Mouse (Mus musculus) neural tube, embryonic 13.5 days (tissue): Measurements from ENCODE around the gene Ccl27a. TPM values are rescaled to one million over a fixed set of nuclear protein-coding genes. Genes with fewer than 3 reads are reported as not detected.
A peak's percentile ranks its signal among the peaks of the same experiment; 100 is the strongest.

Source experiments
- ATAC-seq: fragments of 200-750 bp; cut with Nextera tagmentation; 2 replicates; pipeline ENCODE4 v1.8.0; 2017; ENCODE audit warnings: low read depth, mild to moderate bottlenecking, moderate TSS enrichment, moderate library complexity
- H3K27ac ChIP-seq: fragments of 300-500 bp; sonication (generic); replicated peaks from 2 replicates; pipeline ENCODE4 v1.5.1; 2015; ENCODE audit warnings: moderate library complexity, mild to moderate bottlenecking, inconsistent platforms
- H3K27me3 ChIP-seq: fragments of 300-500 bp; sonication (generic); 2 replicates; pipeline ENCODE4 v1.6.1; 2015; ENCODE audit warnings: mild to moderate bottlenecking, inconsistent platforms
- H3K36me3 ChIP-seq: fragments of 300-500 bp; sonication (generic); 2 replicates; pipeline ENCODE4 v1.6.1; 2015; ENCODE audit warnings: mild to moderate bottlenecking, inconsistent platforms
- H3K4me1 ChIP-seq: fragments of 300-500 bp; sonication (generic); replicated peaks from 2 replicates; pipeline ENCODE4 v1.6.1; 2015; ENCODE audit warnings: inconsistent platforms
- H3K4me2 ChIP-seq: fragments of 300-500 bp; sonication (generic); 2 replicates; pipeline ENCODE4 v1.6.1; 2015; ENCODE audit warnings: inconsistent platforms, mild to moderate bottlenecking, moderate library complexity
- H3K4me3 ChIP-seq: fragments of 300-500 bp; sonication (generic); 2 replicates; pipeline ENCODE4 v1.5.1; 2015; ENCODE audit warnings: mild to moderate bottlenecking, inconsistent platforms
- H3K9ac ChIP-seq: fragments of 300-500 bp; sonication (generic); 2 replicates; pipeline ENCODE4 v1.6.1; 2015; ENCODE audit warnings: moderate library complexity, mild to moderate bottlenecking, inconsistent platforms
- H3K9me3 ChIP-seq: fragments of 300-500 bp; sonication (generic); 2 replicates; pipeline ENCODE4 v1.6.1; 2016; ENCODE audit warnings: inconsistent platforms
- WGBS: fragments of 180-500 bp; shearing (Covaris S2); methylation state at CpG from one replicate; pipeline ENCODE4 v1.1.7; 2015; 5-methylcytosine and 5-hydroxymethylcytosine counted together
- polyA plus RNA-seq: library from polyadenylated mRNA; unstranded; fragments of >200 nt; fragmentation: Nextera tagmentation; extraction: Ambion mirVana; gene quantifications from 2 replicates; pipeline ENCODE4 v1.2.1, GENCODE M21; 2015

The Ccl27a gene
- polyA plus RNA-seq, 1 experiment from 2014 or later, result 212 TPM

DNA sequence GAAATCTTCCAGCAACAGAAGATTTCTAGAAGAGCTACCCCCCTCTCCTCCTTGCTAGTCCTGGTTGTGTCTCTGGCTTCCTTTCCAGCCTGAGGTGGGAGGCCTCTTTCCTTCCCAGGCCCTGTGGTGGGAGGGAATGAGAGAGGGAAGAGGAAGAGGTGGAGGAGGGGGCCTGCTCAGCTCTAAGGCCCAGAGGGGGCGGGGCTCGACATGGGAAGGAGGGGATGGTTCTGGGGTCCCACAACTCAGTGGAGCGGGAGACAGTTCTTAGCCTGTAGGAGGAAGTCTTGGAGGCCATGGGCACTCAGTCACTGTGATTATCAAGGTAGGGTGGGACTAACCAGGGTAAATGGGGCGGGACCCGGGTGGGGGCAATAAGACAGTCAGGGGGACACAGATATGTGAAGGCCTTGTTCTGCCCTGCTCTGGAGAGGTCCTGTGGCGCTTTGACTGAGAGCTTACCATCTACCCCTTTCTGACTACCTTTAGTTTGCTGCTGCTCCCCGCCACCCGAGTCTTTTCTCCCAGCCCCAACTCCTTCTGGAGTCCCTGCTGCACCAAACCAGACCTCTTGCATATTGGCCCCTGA lies 11.9 kb downstream of the Ccl27a start:
- ATAC-seq, result peak; percentile 45
- H3K9ac ChIP-seq, result peak overlapping the region; percentile 45

DNA sequence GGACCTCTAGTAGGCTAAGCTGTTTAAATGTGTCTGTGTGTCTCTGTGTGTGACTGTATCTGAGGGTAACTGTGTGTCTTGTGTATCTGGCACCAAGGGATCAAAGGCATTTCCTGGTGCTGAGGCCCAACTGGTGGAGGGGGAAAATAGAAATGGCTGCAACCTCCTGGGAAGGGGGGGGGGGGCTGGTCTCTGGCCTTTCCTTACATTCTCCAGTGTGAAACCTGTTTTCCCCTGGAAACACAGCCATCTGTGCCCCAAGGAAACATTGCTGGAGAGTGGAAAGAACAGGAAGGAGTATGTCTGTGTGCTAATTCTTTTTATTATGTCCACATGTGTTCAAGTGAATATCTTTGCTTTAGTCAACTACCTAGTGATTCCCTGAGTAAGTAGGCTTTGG lies 12.4 kb downstream of the Ccl27a start:
- H3K27ac ChIP-seq, result peak overlapping the region; percentile 67
- no peaks in the 10 kb centered on the region for H3K27me3 ChIP-seq
- H3K36me3 ChIP-seq, result peaks cover 8% of the 10 kb centered on the region; the same call in 1 of the 2 replicates
- H3K9ac ChIP-seq, result 0 out of 2 replicates have a peak overlapping the region, but pooled peaks have one; percentile 71
- peaks cover 36% of the 10 kb centered on the region for H3K4me1 ChIP-seq
- ATAC-seq, result no peak
- peak overlapping the region; percentile 61 for H3K4me2 ChIP-seq
- peak overlapping the region; percentile 39; the same call in 1 of the 2 replicates for H3K4me3 ChIP-seq
- no peaks in the 10 kb centered on the region for H3K9me3 ChIP-seq

More for the DNA sequence above, 11.9 kb downstream of the Ccl27a start:
- Histone ChIP-seq H3K4me1 (peaks cover 36% of the 10 kb centered on the region), H3K27me3 (no peaks in the 10 kb centered on the region), H3K27ac (peak overlapping the region; percentile 67), H3K4me3 (no peak overlapping the region), H3K36me3 (peaks cover 8% of the 10 kb centered on the region; the same call in 1 of the 2 replicates), H3K9me3 (no peaks in the 10 kb centered on the region), H3K4me2 (peak overlapping the region; percentile 61)
- 45% methylated on average over 8 of the region's 8 CpGs for WGBS

DNA sequence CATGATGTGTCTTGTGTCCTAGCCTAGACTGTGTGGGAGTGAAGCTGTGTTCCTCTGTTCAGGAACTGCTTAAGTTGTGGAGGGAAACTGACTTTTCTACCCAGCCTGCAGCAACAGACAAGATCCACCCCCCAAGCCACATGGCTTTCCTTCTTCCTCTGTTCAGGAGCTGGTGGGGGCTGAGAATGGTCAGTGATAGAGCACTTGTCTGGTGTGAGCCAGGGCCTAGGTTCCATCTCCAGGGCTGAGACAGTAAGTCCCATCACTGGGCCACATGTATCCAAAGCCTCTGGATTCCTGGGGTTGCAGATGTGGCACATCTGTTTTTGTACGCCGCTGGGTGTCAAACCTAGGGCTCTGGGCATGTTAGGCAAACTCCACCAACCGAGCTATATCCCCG lies 13.1 kb downstream of the Ccl27a start:
- ATAC-seq, result no peak
- H3K4me3 ChIP-seq, result peak overlapping the region; percentile 39
- peak overlapping the region; percentile 71 for H3K9ac ChIP-seq
- peak overlapping the region; percentile 61 for H3K4me2 ChIP-seq
- H3K27ac ChIP-seq, result peak overlapping the region; percentile 67
- H3K27me3 ChIP-seq, result no peaks in the 10 kb centered on the region
- peaks cover 43% of the 10 kb centered on the region for H3K4me1 ChIP-seq
- H3K9me3 ChIP-seq, result no peaks in the 10 kb centered on the region
- H3K36me3 ChIP-seq, result peaks cover 8% of the 10 kb centered on the region; the same call in 1 of the 2 replicates
- WGBS, result 80% methylated on average over 4 of the region's 4 CpGs

DNA sequence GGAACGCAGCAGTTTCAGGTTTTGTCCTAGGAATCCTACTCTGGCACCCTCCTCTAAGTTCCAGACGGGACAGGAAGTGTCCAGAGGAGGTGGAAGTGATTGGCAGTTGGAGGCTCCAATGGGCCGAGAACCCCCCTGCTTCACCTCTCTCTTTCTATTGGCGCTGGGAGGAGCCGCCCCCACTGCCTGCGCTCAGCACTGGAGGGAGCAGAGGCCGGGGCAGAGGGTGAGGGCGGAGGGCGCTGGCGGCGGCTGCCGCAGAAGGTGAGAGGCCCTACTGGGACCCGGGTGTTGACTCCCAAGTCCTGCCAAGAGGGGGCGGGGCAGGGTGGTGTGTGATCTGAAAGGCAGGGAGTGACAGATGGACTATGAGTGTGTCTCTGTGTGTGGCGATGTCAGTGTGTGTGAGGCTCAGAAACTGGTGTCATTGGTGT lies 13.7 kb downstream of the Ccl27a start:
- peak; percentile 51 for ATAC-seq
- Histone ChIP-seq H3K9me3 (no peaks in the 10 kb centered on the region), H3K27me3 (no peaks in the 10 kb centered on the region), H3K36me3 (peaks cover 8% of the 10 kb centered on the region; the same call in 1 of the 2 replicates), H3K27ac (peak overlapping the region; percentile 67), H3K4me2 (peak overlapping the region; percentile 61), H3K4me3 (peak overlapping the region; percentile 39), H3K4me1 (peaks cover 43% of the 10 kb centered on the region), H3K9ac (peak overlapping the region; percentile 71)
- 1% methylated on average over 15 of the region's 15 CpGs for WGBS

DNA sequence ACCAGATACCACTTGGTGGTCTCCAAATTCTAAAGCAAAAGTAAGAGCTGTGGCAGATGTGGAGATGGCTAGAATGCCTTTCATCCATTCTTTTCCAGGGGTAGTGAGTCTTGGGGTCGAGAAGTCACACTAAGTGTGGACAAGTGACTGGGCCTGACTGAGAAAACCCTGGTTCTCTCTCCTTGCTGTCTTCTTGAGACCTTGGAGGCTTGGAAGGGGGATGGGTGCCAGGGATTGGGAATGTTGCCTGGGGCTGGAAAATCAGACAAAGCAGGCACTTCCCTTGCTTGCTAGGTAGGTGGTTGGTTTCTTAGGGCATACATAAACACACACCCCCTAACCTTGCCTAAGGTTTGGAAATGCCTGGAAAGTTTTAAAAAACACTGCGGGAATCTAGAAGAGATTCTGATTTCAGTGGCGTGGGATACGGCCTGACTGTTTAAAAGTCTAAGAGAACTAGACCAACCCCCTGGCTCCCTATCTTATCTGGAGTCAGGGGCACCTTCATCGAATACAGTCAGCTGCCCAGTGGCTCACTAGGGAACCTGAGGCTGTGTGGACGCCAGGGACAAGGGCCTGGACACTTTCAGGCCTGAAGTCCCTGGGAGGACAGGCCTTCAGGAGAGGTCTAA lies 14.3 kb downstream of the Ccl27a start:
- ATAC-seq, result no peak
- Histone ChIP-seq H3K4me1 (peaks cover 46% of the 10 kb centered on the region), H3K4me3 (peak overlapping the region; percentile 39; the same call in 1 of the 2 replicates), H3K27ac (peak overlapping the region; percentile 67; the same call in 1 of the 2 replicates), H3K9ac (peak overlapping the region; percentile 71), H3K36me3 (peaks cover 8% of the 10 kb centered on the region; the same call in 1 of the 2 replicates), H3K9me3 (no peaks in the 10 kb centered on the region), H3K4me2 (peak overlapping the region; percentile 61), H3K27me3 (no peaks in the 10 kb centered on the region)
- WGBS, result 45% methylated on average over 6 of the region's 6 CpGs

DNA sequence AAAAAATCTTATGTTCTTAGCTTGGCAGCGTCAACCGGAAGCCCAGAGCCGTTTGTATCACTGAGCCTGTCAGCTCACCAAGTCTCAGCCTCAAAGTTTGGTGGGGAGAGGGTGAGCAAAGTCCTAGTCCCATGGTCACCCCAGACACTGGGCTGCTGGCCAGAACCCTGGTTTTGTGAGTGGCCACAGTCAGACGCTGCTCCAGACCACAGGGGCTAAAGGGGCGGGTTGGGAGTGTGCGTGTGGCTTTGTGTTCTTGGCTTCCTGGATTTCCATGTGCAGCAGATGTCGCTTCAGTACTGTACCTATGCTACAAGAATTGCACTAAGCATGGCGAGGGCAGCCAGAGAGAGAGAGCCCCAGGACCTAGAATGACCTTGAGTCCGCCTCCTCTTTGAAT lies 14.8 kb downstream of the Ccl27a start:
- no peak for ATAC-seq
- 90% methylated on average over 9 of the region's 9 CpGs for WGBS
- Histone ChIP-seq H3K9ac (0 out of 2 replicates have a peak overlapping the region, but pooled peaks have one; percentile 8), H3K9me3 (no peaks in the 10 kb centered on the region), H3K4me1 (peaks cover 48% of the 10 kb centered on the region), H3K36me3 (peaks cover 8% of the 10 kb centered on the region; the same call in 1 of the 2 replicates), H3K27me3 (no peaks in the 10 kb centered on the region), H3K27ac (no peak overlapping the region), H3K4me3 (no peak overlapping the region), H3K4me2 (no peak overlapping the region)

DNA sequence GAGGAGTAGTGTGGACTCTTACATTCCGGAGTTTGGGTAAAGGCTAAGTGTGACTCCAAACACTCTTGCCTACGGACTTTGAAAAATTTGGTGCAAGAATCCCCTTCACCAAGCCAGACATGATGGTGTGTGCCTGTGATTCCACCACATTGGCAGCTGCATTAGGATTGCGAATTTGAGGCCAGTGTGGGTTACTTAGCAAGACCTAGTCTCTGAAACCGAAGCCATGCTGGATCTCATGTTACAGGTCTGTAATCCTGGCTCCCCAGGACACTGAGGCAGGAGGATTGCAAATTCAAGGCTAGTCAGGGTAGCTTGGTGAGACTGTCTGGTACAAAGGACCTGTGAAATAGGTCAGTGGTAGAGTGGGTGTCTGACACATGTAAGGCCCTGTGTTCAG lies 15.3 kb downstream of the Ccl27a start:
- H3K4me1 ChIP-seq, result peaks cover 48% of the 10 kb centered on the region

DNA sequence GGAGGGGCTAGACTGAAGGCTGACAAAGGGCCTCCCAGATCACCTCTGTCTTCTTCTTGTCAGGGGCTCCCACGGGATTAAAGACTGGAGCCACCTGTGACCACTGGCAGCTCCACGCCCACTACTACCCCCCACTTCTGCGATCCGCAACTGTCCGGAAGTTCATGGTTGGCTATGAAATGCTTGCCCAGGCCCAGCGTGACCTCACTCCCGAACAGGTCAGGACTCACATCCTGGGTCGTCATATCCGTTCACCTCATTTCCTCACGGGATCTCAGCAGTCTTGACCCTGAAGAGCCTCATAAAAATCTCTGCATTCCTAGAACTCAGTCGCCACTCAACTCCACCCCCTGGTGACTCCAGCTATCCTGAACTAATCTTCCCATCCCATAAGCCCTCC lies 16.0 kb downstream of the Ccl27a start:
- 86% methylated on average over 11 of the region's 11 CpGs for WGBS
- Histone ChIP-seq H3K9me3 (no peaks in the 10 kb centered on the region), H3K4me2 (no peak overlapping the region), H3K4me1 (peaks cover 48% of the 10 kb centered on the region), H3K4me3 (no peak overlapping the region), H3K36me3 (peaks cover 8% of the 10 kb centered on the region; the same call in 1 of the 2 replicates), H3K9ac (no peak overlapping the region), H3K27ac (no peak overlapping the region), H3K27me3 (no peaks in the 10 kb centered on the region)
- no peak for ATAC-seq

More for the DNA sequence above, 15.3 kb downstream of the Ccl27a start:
- no peak for ATAC-seq
- 0 out of 2 replicates have a peak overlapping the region, but pooled peaks have one; percentile 8 for H3K9ac ChIP-seq
- no peaks in the 10 kb centered on the region for H3K27me3 ChIP-seq
- no peak overlapping the region for H3K4me3 ChIP-seq
- 96% methylated on average over 4 of the region's 4 CpGs for WGBS
- peaks cover 8% of the 10 kb centered on the region; the same call in 1 of the 2 replicates for H3K36me3 ChIP-seq
- H3K9me3 ChIP-seq, result no peaks in the 10 kb centered on the region
- H3K27ac ChIP-seq, result no peak overlapping the region
- no peak overlapping the region for H3K4me2 ChIP-seq

DNA sequence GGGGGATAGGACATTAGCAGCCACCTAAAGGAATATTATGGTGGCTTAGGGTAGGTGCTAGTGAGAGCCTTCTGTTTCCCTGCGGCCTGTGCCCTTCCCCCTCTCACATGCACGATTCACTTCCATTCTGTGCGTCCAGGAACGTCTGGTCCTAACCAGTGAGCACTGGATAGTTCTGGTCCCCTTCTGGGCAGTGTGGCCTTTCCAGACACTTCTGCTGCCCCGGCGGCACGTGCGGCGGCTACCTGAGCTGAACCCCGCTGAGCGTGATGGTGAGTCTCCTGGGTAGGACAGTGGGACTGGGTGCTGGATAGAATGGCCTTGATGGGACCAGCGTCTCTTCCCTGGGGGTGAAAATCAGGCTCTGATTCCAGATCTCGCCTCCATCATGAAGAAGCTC lies 16.7 kb downstream of the Ccl27a start:
- peaks cover 42% of the 10 kb centered on the region for H3K4me1 ChIP-seq
- H3K4me3 ChIP-seq, result no peak overlapping the region
- peaks cover 4% of the 10 kb centered on the region; the same call in 1 of the 2 replicates for H3K27me3 ChIP-seq
- no peak overlapping the region for H3K4me2 ChIP-seq
- no peak for ATAC-seq
- H3K36me3 ChIP-seq, result peaks cover 8% of the 10 kb centered on the region; the same call in 1 of the 2 replicates
- no peaks in the 10 kb centered on the region for H3K9me3 ChIP-seq
- 95% methylated on average over 13 of the region's 13 CpGs for WGBS
- no peak overlapping the region for H3K27ac ChIP-seq
- H3K9ac ChIP-seq, result no peak overlapping the region

DNA sequence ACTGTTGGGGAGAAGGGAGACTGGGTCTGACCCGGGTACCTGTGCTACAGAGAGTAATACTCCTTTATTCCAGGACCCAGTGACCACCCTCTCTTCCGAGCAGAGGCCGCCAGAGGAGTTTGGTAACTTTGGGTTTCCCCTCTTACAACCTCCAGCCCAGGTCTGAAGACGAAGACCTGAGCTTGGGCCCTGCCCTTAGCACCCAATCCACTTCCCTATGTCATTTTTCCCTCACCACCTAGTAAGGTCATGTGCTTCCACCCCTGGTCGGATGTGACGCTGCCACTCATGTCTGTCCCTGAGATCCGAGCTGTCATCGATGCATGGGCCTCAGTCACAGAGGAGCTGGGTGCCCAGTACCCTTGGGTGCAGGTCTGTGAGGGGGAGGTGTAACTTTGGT lies 17.6 kb downstream of the Ccl27a start:
- Histone ChIP-seq H3K9ac (peak overlapping the region; percentile 83), H3K4me3 (peak overlapping the region; percentile 62), H3K27ac (no peak overlapping the region), H3K4me2 (peak overlapping the region; percentile 95), H3K36me3 (peaks cover 8% of the 10 kb centered on the region; the same call in 1 of the 2 replicates), H3K9me3 (no peaks in the 10 kb centered on the region), H3K4me1 (peaks cover 33% of the 10 kb centered on the region), H3K27me3 (peaks cover 4% of the 10 kb centered on the region; the same call in 1 of the 2 replicates)
- WGBS, result 79% methylated on average over 8 of the region's 8 CpGs
- ATAC-seq, result peak; percentile 15; the same call in 1 of the 2 replicates

DNA sequence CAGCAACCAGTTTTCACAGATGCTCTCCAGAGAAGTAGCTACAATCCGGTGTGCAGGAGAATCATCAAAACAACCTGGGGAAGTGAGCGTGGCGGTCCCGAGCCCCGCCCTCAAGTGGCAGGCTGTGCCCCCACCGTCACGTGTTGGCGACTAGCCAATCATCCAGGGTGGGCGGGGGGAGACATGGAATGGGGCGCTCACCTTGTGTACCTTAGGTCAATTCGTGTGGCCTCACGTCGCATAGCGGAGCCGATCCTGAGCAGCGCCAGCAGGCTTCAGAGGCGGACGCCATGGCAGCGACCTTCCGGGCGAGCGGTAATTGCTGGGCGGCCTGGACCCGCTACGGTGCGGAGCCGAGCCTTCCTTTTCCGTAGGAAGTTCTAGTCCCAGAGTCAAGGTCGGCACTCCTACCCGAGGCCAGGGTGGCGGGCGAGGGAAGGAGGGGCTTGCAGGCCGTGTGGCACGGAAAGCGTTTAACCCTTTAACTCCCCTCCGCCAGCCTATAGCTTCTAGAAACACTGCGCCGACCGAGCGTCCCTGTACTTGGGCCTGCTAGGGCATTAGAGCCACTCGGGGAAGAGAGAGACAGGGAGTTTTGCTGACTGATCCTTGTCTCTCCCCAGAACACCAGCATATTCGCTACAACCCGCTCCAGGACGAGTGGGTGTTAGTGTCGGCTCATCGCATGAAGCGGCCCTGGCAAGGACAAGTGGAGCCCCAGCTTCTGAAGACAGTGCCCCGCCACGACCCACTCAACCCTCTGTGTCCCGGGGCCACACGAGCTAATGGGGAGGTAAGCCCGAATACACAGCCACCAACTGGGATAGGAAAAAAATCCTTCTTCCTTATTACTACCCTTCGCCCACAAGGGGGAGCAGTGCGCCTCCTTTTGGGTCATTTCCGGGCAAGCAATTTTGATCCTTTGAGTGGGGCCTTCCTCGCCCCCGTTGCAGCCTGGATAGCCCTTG lies 18.4 kb downstream of the Ccl27a start, which contains the start of gene Sigmar1:
Gene Sigmar1, minus strand, starts transcription at position 820 of the 968 bp plus-strand sequence.
- Histone ChIP-seq H3K4me1 (peaks cover 25% of the 10 kb centered on the region), H3K9ac (peak within 1 kb of the TSS; percentile 83), H3K27ac (peak within 1 kb of the TSS; percentile 83), H3K4me3 (peak within 1 kb of the TSS; percentile 62), H3K4me2 (peak within 1 kb of the TSS; percentile 95), H3K36me3 (peaks cover 8% of the 10 kb centered on the region; the same call in 1 of the 2 replicates), H3K9me3 (no peaks in the 10 kb centered on the region), H3K27me3 (peaks cover 4% of the 10 kb centered on the region; the same call in 1 of the 2 replicates)
- WGBS, result under 1% methylated on average over 57 of the region's 57 CpGs
- peak; percentile 75 for ATAC-seq
